Comparison of ENCODE assay signal across 9 mouse cellular contexts in the genomic region with DNA sequence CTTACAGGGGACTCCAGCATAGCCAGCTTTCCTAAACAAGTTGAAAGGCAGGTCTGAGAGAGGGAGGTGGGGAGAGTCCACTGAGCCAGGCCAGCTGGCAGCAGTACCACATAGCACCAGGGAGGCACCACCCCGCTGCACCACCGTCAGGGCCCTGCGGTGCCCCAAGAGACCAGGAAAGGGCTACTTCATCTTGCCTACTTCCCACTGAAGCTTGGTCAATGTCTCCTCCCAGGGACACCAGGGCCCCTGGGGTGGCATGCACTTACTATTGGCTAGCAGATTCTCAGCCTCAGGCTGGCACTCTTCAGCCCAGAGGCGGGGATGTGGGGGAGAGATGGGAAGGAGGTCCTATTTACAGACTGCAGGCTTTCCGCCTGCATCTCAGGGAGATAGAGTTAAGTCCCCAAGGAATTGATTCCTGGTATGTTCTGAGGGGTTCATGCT. TPM values are rescaled to one million over a fixed set of nuclear protein-coding genes. Genes with fewer than 3 reads are reported as not detected.
DNase-seq lines count a peak whose midpoint lies in the region; ATAC-seq lines count a peak whose summit lies in the region.
"Had no signal": no experiment of that assay in that cellular context is flagged by ENCODE, and none has a peak within 500 bp of the region (broad histone marks: within the 10 kb centered on the region; RNA-seq: fewer than 3 reads in every experiment).

No protein-coding gene starts in this region.

- ATAC-seq in lung, embryonic 15.5 days (ENCODE audit: borderline replicate concordance, extremely low read depth, low FRiP score, low TSS enrichment) = no peak
- ATAC-seq in hindbrain, embryonic 11.5 days (ENCODE audit: low FRiP score) = no peak
- ATAC-seq in liver, embryonic 12.5 days = no peak

- WGBS in lung, embryonic 15.5 days = 56% methylated on average over 5 of the region's 5 CpGs
- 64% methylated on average over 5 of the region's 5 CpGs for WGBS in hindbrain, embryonic 11.5 days
- WGBS in liver, embryonic 12.5 days (ENCODE audit: insufficient replicate concordance) = 72% methylated on average over 5 of the region's 5 CpGs

- peak overlapping the region; percentile 62; the same call in 1 of the 2 replicates for H3K4me3 ChIP-seq in lung, embryonic 15.5 days
- no peak overlapping the region; the same call in 1 of the 2 replicates for H3K4me3 ChIP-seq in hindbrain, embryonic 11.5 days (ENCODE audit: low read depth, low read length)
- peak overlapping the region; percentile 68; the same call in 1 of the 2 replicates for H3K4me3 ChIP-seq in liver, embryonic 12.5 days

- H3K9me3 ChIP-seq in lung, embryonic 15.5 days = no peaks in the 10 kb centered on the region
- H3K9me3 ChIP-seq in hindbrain, embryonic 11.5 days (ENCODE audit: control insufficient read depth, low read length) = no peaks in the 10 kb centered on the region
- H3K9me3 ChIP-seq in liver, embryonic 12.5 days (replicated peaks) = no peaks in the 10 kb centered on the region

- H3K36me3 ChIP-seq in lung, embryonic 15.5 days = no peaks in the 10 kb centered on the region
- H3K36me3 ChIP-seq in hindbrain, embryonic 11.5 days (ENCODE audit: control insufficient read depth, insufficient read depth, low read length) = no peaks in the 10 kb centered on the region
- no peaks in the 10 kb centered on the region for H3K36me3 ChIP-seq in liver, embryonic 12.5 days

- H3K27ac ChIP-seq in lung, embryonic 15.5 days = no peak overlapping the region
- H3K27ac ChIP-seq in hindbrain, embryonic 11.5 days (ENCODE audit: low read depth, low read length) = no peak overlapping the region
- no peak overlapping the region for H3K27ac ChIP-seq in liver, embryonic 12.5 days

- H3K27me3 ChIP-seq in lung, embryonic 15.5 days = peaks cover 33% of the 10 kb centered on the region
- peaks cover 27% of the 10 kb centered on the region for H3K27me3 ChIP-seq in hindbrain, embryonic 11.5 days (ENCODE audit: control insufficient read depth, insufficient read depth, low read length)
- peaks cover 34% of the 10 kb centered on the region for H3K27me3 ChIP-seq in liver, embryonic 12.5 days (replicated peaks)

- DNase-seq in lung, postnatal 10 days = no peak
- peak; percentile 58 for DNase-seq in cerebellum, adult 8-10 months
- no peak for DNase-seq in hindbrain, embryonic 11.5 days (ENCODE audit: low spot score)
- DNase-seq in right cerebral cortex, adult 2 months (ENCODE audit: low spot score in 2 of 2) = peak; percentile 57 to 65
- DNase-seq in thymus, postnatal 14 days = no peak
- no peak for DNase-seq in adrenal gland, postnatal 4 days (ENCODE audit: low spot score in 2 of 2)

- H3K4me2 ChIP-seq in lung, embryonic 15.5 days = peak overlapping the region; percentile 99; the same call in 1 of the 2 replicates
- H3K4me2 ChIP-seq in hindbrain, embryonic 11.5 days (replicated peaks; ENCODE audit: low read depth, low read length) = peak overlapping the region; percentile 98; the same call in 1 of the 2 replicates
- peak overlapping the region; percentile 98 for H3K4me2 ChIP-seq in liver, embryonic 12.5 days

- H3K9ac ChIP-seq in lung, embryonic 15.5 days = no peak overlapping the region
- no peak overlapping the region for H3K9ac ChIP-seq in hindbrain, embryonic 11.5 days (ENCODE audit: low read depth, low read length)
- H3K9ac ChIP-seq in liver, embryonic 12.5 days = no peak overlapping the region

- H3K4me1 ChIP-seq in lung, embryonic 15.5 days = peaks cover 24% of the 10 kb centered on the region
- 0 out of 2 replicates have a peak, but pooled peaks cover 5% of the 10 kb centered on the region for H3K4me1 ChIP-seq in hindbrain, embryonic 11.5 days (replicated peaks; ENCODE audit: control insufficient read depth, insufficient read depth, low read length)
- H3K4me1 ChIP-seq in liver, embryonic 12.5 days = peaks cover 39% of the 10 kb centered on the region

RNA-seq across cellular contexts. Expression of gene Adap1, which starts 1.4 kb away (rescaled TPM):
- polyA plus RNA-seq in lung, embryonic 15.5 days (2015; fragmentation: Nextera tagmentation; extraction: Ambion mirVana) = 5.8 and 6.2 TPM in 2 replicates
- polyA plus RNA-seq in hindbrain, embryonic 11.5 days (2014; fragmentation: Nextera tagmentation; extraction: Ambion mirVana) = 2.1 and 4.0 TPM in 2 replicates
- 6.7 and 7.3 TPM in 2 replicates for polyA plus RNA-seq in liver, embryonic 12.5 days (2016; fragmentation: Nextera tagmentation; extraction: Ambion mirVana)
- 1 to 10 TPM; 6.2 to 8.0 TPM for total RNA-seq in adrenal gland, postnatal 4 days (2021)

RNA-seq across cellular contexts. Expression of gene Cox19, which starts 27.1 kb away (rescaled TPM):
- polyA plus RNA-seq in lung, embryonic 15.5 days (2015; fragmentation: Nextera tagmentation; extraction: Ambion mirVana) = 89.6 and 92.9 TPM in 2 replicates
- 127 and 129 TPM in 2 replicates for polyA plus RNA-seq in hindbrain, embryonic 11.5 days (2014; fragmentation: Nextera tagmentation; extraction: Ambion mirVana)
- 72.3 and 73.8 TPM in 2 replicates for polyA plus RNA-seq in liver, embryonic 12.5 days (2016; fragmentation: Nextera tagmentation; extraction: Ambion mirVana)
- 10 to 100 TPM; 62.9 to 65.6 TPM for total RNA-seq in adrenal gland, postnatal 4 days (2021)

RNA-seq across cellular contexts. Expression of gene Cyp2w1, which starts 28.3 kb away (rescaled TPM):
- 0.10 TPM in 1 of 2 replicates, not detected in the other for polyA plus RNA-seq in lung, embryonic 15.5 days (2015; fragmentation: Nextera tagmentation; extraction: Ambion mirVana)
- polyA plus RNA-seq in hindbrain, embryonic 11.5 days (2014; fragmentation: Nextera tagmentation; extraction: Ambion mirVana) = not detected in 2 replicates
- polyA plus RNA-seq in liver, embryonic 12.5 days (2016; fragmentation: Nextera tagmentation; extraction: Ambion mirVana) = not detected in 2 replicates
- total RNA-seq in adrenal gland, postnatal 4 days (2021) = not detected
- total RNA-seq: liver, adult 2 months had no signal
- polyA plus RNA-seq: liver, adult 2 months had no signal

RNA-seq across cellular contexts. Expression of gene Gpr146, which starts 53.4 kb away (rescaled TPM):
- 5.2 and 6.3 TPM in 2 replicates for polyA plus RNA-seq in lung, embryonic 15.5 days (2015; fragmentation: Nextera tagmentation; extraction: Ambion mirVana)
- polyA plus RNA-seq in hindbrain, embryonic 11.5 days (2014; fragmentation: Nextera tagmentation; extraction: Ambion mirVana) = 1.8 TPM in 2 replicates
- polyA plus RNA-seq in liver, embryonic 12.5 days (2016; fragmentation: Nextera tagmentation; extraction: Ambion mirVana) = 18.3 and 19.3 TPM in 2 replicates
- 10 to 100 TPM; 10.4 to 10.7 TPM for total RNA-seq in adrenal gland, postnatal 4 days (2021)

Comparison
In these comparisons a context has a peak if more than half of its experiments do, and no peak if none do; other contexts are left out.
1. DNase-seq: peak in cerebellum, adult 8-10 months (single experiment) and right cerebral cortex, adult 2 months (2 of 2); none in lung, postnatal 10 days (single experiment), hindbrain, embryonic 11.5 days (single experiment), thymus, postnatal 14 days (single experiment) and adrenal gland, postnatal 4 days (0 of 2).
2. Peak in every context shown above with its lines, with median percentiles within 50 percentile points of each other: H3K4me2 ChIP-seq.